Mouse (Mus musculus): ENCODE results near the gene Tpcn2. TPM values are rescaled to one million over a fixed set of nuclear protein-coding genes. Genes with fewer than 3 reads are reported as not detected.

Tpcn2 gene
- polyA plus RNA-seq, 2 experiments = 0.39 to 3.3 TPM

DNA sequence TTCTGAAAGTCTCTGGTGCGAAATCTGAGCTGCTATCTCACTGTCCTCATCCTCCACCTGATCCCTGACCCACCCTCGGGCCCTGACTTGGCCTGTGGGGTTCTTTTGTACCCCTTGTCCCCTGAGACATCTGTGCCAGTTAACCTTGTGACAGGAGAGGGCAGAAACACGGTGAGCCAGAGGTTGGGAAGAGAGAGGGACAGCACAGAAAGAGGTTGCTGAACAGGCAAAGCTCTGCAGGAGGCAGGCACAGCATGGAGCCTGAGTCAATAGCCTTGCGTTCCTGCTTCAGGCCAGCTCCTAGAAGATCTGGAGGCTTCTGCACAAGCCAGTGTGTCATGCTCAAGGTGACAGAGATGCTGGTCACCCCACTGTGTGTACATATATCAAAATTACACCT is 39.8 kb upstream of the Tpcn2 start:
- Histone ChIP-seq H3K27me3 (ENCODE audit: control insufficient read depth, insufficient read depth, low read length) (no peaks in the 10 kb centered on the region), H3K9me3 (ENCODE audit: control insufficient read depth, low read length) (no peaks in the 10 kb centered on the region), H3K4me3 (ENCODE audit: insufficient read depth in 1 of 2, low read depth in 2 of 2, low read length in 2 of 2) (no peak overlapping the region), H3K36me3 (replicated peaks; ENCODE audit: control insufficient read depth, insufficient read depth, low read depth) (no peaks in the 10 kb centered on the region), H3K27ac (no peak overlapping the region), H3K4me1 (replicated peaks; ENCODE audit: control insufficient read depth in 2 of 2, insufficient read depth in 2 of 2, low read length in 1 of 2) (no peaks in the 10 kb centered on the region), H3K4me2 (ENCODE audit: low read depth) (no peak overlapping the region), H3K9ac (replicated peaks) (no peak overlapping the region)
- 24% methylated on average over 4 of the region's 4 CpGs for WGBS (ENCODE audit: insufficient replicate concordance)
- DNase-seq (ENCODE audit: low read depth in 3 of 3, low spot score in 3 of 3) = no peak
- ATAC-seq (ENCODE audit: insufficient read depth) = no peak
- TF ChIP-seq EP300 (IDR thresholded peaks at IDR 0.05; ENCODE audit: low read depth) (no peak), CTCF (IDR thresholded peaks at IDR 0.05; ENCODE audit: low read depth) (no peak)

DNA sequence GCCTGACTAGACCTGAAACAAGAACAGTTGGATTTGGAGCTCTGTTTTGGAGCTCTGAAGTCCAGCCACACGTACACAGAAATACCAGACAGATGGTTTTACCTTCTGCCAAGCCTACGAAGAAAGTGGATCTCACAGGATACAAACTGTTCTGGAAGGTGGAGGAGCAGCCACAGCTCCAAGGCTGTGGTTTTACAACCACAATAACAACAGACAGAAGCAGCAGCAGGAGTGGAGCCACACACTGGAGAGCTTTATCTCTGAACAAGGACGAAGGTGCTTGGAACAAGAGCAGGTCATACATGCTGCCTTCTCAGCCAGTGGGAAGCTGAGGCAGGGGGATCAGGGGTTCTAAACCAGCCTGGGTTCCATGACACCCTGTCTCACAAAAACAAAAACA is 35.7 kb upstream of the Tpcn2 start:
- 35% methylated on average over 3 of the region's 3 CpGs for WGBS (ENCODE audit: insufficient replicate concordance)
- TF ChIP-seq CTCF (IDR thresholded peaks at IDR 0.05; ENCODE audit: low read depth) = no peak
- no peak for TF ChIP-seq EP300 (IDR thresholded peaks at IDR 0.05; ENCODE audit: low read depth)
- no peak overlapping the region for H3K27ac ChIP-seq
- ATAC-seq (ENCODE audit: insufficient read depth) (no peak), DNase-seq (ENCODE audit: low read depth in 3 of 3, low spot score in 3 of 3) (no peak)
- no peaks in the 10 kb centered on the region for H3K4me1 ChIP-seq (replicated peaks; ENCODE audit: control insufficient read depth in 2 of 2, insufficient read depth in 2 of 2, low read length in 1 of 2)
- no peak overlapping the region for H3K4me2 ChIP-seq (ENCODE audit: low read depth)
- H3K9me3 ChIP-seq (ENCODE audit: control insufficient read depth, low read length) = no peaks in the 10 kb centered on the region
- no peak overlapping the region for H3K4me3 ChIP-seq (ENCODE audit: insufficient read depth in 1 of 2, low read depth in 2 of 2, low read length in 2 of 2)
- no peaks in the 10 kb centered on the region for H3K36me3 ChIP-seq (replicated peaks; ENCODE audit: control insufficient read depth, insufficient read depth, low read depth)
- no peak overlapping the region for H3K9ac ChIP-seq (replicated peaks)
- no peaks in the 10 kb centered on the region for H3K27me3 ChIP-seq (ENCODE audit: control insufficient read depth, insufficient read depth, low read length)

DNA sequence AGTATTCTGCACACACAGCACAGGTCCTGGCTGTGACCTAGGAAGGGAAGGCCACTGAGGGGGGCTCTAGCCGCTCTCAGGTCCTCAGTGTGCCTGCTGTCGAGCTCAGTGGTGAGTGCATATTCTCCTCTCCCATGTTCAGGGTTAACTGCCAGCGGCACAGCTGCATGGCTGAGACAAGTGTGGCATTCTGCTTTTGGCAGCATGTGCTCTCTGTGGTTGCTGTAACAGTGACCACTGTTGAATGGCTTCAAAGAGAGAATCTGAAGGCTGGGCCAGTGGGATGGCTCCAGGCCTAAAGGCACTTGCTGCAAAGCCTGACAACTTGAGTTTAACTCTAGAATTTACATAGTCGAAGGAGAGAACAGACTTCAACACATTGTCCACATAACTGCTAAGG is 33.7 kb upstream of the Tpcn2 start:
- no peak overlapping the region for H3K27ac ChIP-seq
- TF ChIP-seq CTCF (IDR thresholded peaks at IDR 0.05; ENCODE audit: low read depth) (no peak), EP300 (IDR thresholded peaks at IDR 0.05; ENCODE audit: low read depth) (no peak)
- H3K4me1 ChIP-seq (replicated peaks; ENCODE audit: control insufficient read depth in 2 of 2, insufficient read depth in 2 of 2, low read length in 1 of 2) = no peaks in the 10 kb centered on the region
- no peak overlapping the region for H3K4me2 ChIP-seq (ENCODE audit: low read depth)
- H3K36me3 ChIP-seq (replicated peaks; ENCODE audit: control insufficient read depth, insufficient read depth, low read depth) = no peaks in the 10 kb centered on the region
- no peak for DNase-seq (ENCODE audit: low read depth in 3 of 3, low spot score in 3 of 3)
- no peak overlapping the region for H3K9ac ChIP-seq (replicated peaks)
- no peak for ATAC-seq (ENCODE audit: insufficient read depth)
- 50% methylated on average over 4 of the region's 4 CpGs for WGBS (ENCODE audit: insufficient replicate concordance)
- H3K27me3 ChIP-seq (ENCODE audit: control insufficient read depth, insufficient read depth, low read length) = no peaks in the 10 kb centered on the region
- H3K9me3 ChIP-seq (ENCODE audit: control insufficient read depth, low read length) = no peaks in the 10 kb centered on the region
- H3K4me3 ChIP-seq (ENCODE audit: insufficient read depth in 1 of 2, low read depth in 2 of 2, low read length in 2 of 2) = no peak overlapping the region

DNA sequence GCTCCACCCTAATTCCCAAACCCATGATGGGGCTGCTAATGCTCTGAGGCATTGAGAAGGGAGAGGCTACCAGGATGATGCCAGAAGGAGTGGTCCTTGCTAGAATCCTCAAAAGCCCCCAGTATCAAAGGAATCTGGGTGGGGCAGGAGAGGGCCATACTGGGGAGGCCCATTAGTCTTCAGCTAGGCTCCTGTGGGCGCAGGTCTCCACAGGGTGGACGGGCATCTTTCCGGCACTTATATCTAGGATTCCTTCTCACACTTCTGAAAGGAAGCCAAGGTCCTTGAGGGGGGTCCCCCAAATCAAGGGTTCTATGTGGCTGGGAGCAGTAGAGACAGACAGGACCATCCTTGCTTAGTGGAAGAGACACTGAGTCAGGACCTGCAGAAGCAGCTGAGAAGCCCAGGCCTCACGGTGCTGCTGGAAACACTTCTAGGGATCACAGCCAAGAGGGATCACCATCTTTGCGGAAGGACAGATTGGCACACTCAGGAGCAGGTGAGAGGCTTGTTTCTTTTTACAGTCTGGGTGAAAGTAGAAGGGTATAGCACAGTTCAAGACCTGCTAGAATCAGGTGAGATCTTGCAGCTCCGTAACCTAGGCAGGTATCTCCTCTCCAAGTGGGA is 31.1 kb upstream of the Tpcn2 start, which contains the start of gene Mrgprd:
Gene Mrgprd, plus strand, starts transcription at position 51 of the 627 bp plus-strand sequence.
- no peak within 1 kb of the TSS for H3K4me3 ChIP-seq (ENCODE audit: insufficient read depth in 1 of 2, low read depth in 2 of 2, low read length in 2 of 2)
- DNase-seq (ENCODE audit: low read depth in 3 of 3, low spot score in 3 of 3) (no peak), ATAC-seq (ENCODE audit: insufficient read depth) (no peak)
- TF ChIP-seq CTCF (IDR thresholded peaks at IDR 0.05; ENCODE audit: low read depth) (no peak), EP300 (IDR thresholded peaks at IDR 0.05; ENCODE audit: low read depth) (no peak)
- WGBS (ENCODE audit: insufficient replicate concordance) = 67% methylated on average over 6 of the region's 6 CpGs
- no peaks in the 10 kb centered on the region for H3K27me3 ChIP-seq (ENCODE audit: control insufficient read depth, insufficient read depth, low read length)
- no peaks in the 10 kb centered on the region for H3K4me1 ChIP-seq (replicated peaks; ENCODE audit: control insufficient read depth in 2 of 2, insufficient read depth in 2 of 2, low read length in 1 of 2)
- H3K9ac ChIP-seq (replicated peaks) = no peak within 1 kb of the TSS
- no peak within 1 kb of the TSS for H3K27ac ChIP-seq
- no peaks in the 10 kb centered on the region for H3K36me3 ChIP-seq (replicated peaks; ENCODE audit: control insufficient read depth, insufficient read depth, low read depth)
- no peaks in the 10 kb centered on the region for H3K9me3 ChIP-seq (ENCODE audit: control insufficient read depth, low read length)
- no peak within 1 kb of the TSS for H3K4me2 ChIP-seq (ENCODE audit: low read depth)

DNA sequence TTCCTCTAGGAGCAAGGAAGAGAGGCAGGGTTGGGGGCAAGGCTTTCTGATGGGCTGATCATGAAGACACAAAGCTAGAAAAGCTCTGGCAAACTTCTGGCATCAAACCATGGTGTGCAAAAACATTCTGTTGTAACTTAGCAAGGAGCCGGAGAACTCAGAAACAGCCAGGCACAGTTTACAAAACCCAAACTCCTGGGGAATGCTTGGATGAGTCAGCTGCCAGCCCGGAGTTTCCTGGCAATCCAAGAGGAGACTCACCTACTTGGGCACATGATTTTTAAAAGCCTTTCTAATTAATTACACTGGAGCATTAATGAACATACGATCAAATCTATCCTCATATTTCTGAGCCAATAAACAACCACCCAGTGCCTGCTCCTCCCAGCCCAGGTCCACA is 28.3 kb upstream of the Tpcn2 start:
- no peaks in the 10 kb centered on the region for H3K4me1 ChIP-seq (replicated peaks; ENCODE audit: control insufficient read depth in 2 of 2, insufficient read depth in 2 of 2, low read length in 1 of 2)
- TF ChIP-seq EP300 (IDR thresholded peaks at IDR 0.05; ENCODE audit: low read depth) (no peak), CTCF (IDR thresholded peaks at IDR 0.05; ENCODE audit: low read depth) (no peak)
- no peaks in the 10 kb centered on the region for H3K27me3 ChIP-seq (ENCODE audit: control insufficient read depth, insufficient read depth, low read length)
- no peaks in the 10 kb centered on the region for H3K36me3 ChIP-seq (replicated peaks; ENCODE audit: control insufficient read depth, insufficient read depth, low read depth)
- DNase-seq (ENCODE audit: low read depth in 3 of 3, low spot score in 3 of 3) (no peak), ATAC-seq (ENCODE audit: insufficient read depth) (no peak)
- H3K27ac ChIP-seq = no peak overlapping the region
- no peak overlapping the region for H3K9ac ChIP-seq (replicated peaks)
- no peaks in the 10 kb centered on the region for H3K9me3 ChIP-seq (ENCODE audit: control insufficient read depth, low read length)
- no peak overlapping the region for H3K4me2 ChIP-seq (ENCODE audit: low read depth)
- no peak overlapping the region for H3K4me3 ChIP-seq (ENCODE audit: insufficient read depth in 1 of 2, low read depth in 2 of 2, low read length in 2 of 2)
- 59% methylated on average over 3 of the region's 3 CpGs for WGBS (ENCODE audit: insufficient replicate concordance)
